Mouse (Mus musculus) embryonic facial prominence, embryonic 13.5 days (tissue): ENCODE data around the gene Psg16. TPM values are rescaled to one million over a fixed set of nuclear protein-coding genes. Genes with fewer than 3 reads are reported as not detected.

ENCODE experiments used
- ATAC-seq: fragments of 200-750 bp; cut with Nextera tagmentation; 2 replicates; pipeline ENCODE4 v1.8.0; 2017; ENCODE audit warnings: low read depth; ENCODE audit not compliant: insufficient number of reproducible peaks, insufficient read depth, low FRiP score, low TSS enrichment
- H3K27ac ChIP-seq: fragments of 300-500 bp; sonication (generic); 2 replicates; pipeline ENCODE4 v1.5.1; 2015; ENCODE audit warnings: moderate library complexity, mild to moderate bottlenecking, inconsistent platforms
- H3K27me3 ChIP-seq: fragments of 300-500 bp; sonication (generic); 2 replicates; pipeline ENCODE4 v1.6.1; 2015; ENCODE audit warnings: mild to moderate bottlenecking, inconsistent platforms
- H3K36me3 ChIP-seq: fragments of 300-500 bp; sonication (generic); 2 replicates; pipeline ENCODE4 v1.6.1; 2015; ENCODE audit warnings: mild to moderate bottlenecking, inconsistent platforms
- H3K4me1 ChIP-seq: fragments of 300-500 bp; sonication (generic); 2 replicates; pipeline ENCODE4 v1.6.1; 2015; ENCODE audit warnings: inconsistent platforms
- H3K4me2 ChIP-seq: fragments of 300-500 bp; sonication (generic); 2 replicates; pipeline ENCODE4 v1.6.1; 2015; ENCODE audit warnings: moderate library complexity, mild to moderate bottlenecking, inconsistent platforms
- H3K4me3 ChIP-seq: fragments of 300-500 bp; sonication (generic); 2 replicates; pipeline ENCODE4 v1.5.1; 2015; ENCODE audit warnings: mild to moderate bottlenecking, inconsistent platforms
- H3K9ac ChIP-seq: fragments of 300-500 bp; sonication (generic); 2 replicates; pipeline ENCODE4 v1.6.1; 2015; ENCODE audit warnings: mild to moderate bottlenecking, inconsistent platforms
- H3K9me3 ChIP-seq: fragments of 300-500 bp; sonication (generic); 2 replicates; pipeline ENCODE4 v1.6.1; 2016; ENCODE audit warnings: inconsistent platforms
- WGBS: fragments of 180-500 bp; shearing (Covaris S2); methylation state at CpG from one replicate; pipeline ENCODE4 v1.1.7; 2015; ENCODE audit warnings: mixed read lengths; 5-methylcytosine and 5-hydroxymethylcytosine counted together
- polyA plus RNA-seq: library from polyadenylated mRNA; unstranded; fragments of >200 nt; fragmentation: Nextera tagmentation; extraction: Ambion mirVana; gene quantifications from 2 replicates; pipeline ENCODE4 v1.2.1, GENCODE M21; 2015

Gene Psg16
- polyA plus RNA-seq, 1 experiment from 2014 or later = 0.14 TPM

DNA sequence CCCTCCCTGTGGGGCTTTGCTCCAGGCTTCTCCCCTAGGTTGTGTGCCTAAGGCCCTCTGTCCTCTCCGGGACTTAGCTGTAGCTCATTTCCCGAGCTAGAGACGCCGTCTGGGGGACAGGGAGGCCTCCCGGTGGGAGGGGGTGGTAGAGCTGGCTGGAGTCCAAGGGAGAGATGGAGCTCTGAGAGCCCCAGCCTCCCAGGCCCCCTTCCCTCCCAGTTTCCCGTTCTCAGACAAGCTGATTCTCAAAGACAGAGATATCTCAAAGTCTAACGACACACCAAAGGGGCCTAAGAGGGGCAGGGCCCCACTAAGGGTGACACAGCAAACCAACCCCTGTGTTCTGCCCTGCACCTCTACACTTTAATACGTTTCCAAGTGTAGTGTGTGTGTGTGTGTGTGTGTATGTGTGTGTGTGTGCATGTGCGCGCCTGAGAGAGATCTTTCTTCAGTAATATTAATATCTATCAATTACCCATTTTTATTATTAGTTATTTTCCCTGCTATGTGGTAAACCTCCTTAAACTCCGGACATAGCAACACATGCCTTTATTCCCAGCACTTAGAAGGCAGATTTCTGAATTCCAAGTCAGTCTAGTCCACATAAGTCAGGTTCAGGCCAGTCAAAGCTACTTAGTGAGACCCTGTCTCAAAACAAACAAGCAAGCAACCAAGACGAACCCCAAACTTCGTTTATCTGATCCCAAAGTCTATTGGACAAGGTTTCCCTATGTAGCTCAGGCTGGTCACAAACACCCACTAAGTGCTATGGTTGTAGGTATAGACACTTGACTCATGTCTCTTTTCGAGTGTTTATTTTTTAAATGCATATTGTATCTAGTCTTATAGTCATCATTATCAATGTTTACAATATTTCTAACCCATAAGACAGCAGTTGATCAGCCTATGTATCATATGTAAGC is 17.0 kb upstream of the Psg16 start:
- no peaks in the 10 kb centered on the region for H3K27me3 ChIP-seq
- peak overlapping the region; percentile 76 for H3K9ac ChIP-seq
- H3K4me2 ChIP-seq = peak overlapping the region; percentile 87
- H3K27ac ChIP-seq = peak overlapping the region; percentile 97
- peaks cover 62% of the 10 kb centered on the region for H3K4me1 ChIP-seq
- peaks cover 28% of the 10 kb centered on the region for H3K36me3 ChIP-seq
- H3K4me3 ChIP-seq = peak overlapping the region; percentile 53
- 0 out of 2 replicates have a peak, but pooled peaks cover 5% of the 10 kb centered on the region for H3K9me3 ChIP-seq
- 29% methylated on average over 14 of the region's 14 CpGs for WGBS
- ATAC-seq = 0 out of 2 replicates have a peak, but pooled peaks have one; percentile 4

DNA sequence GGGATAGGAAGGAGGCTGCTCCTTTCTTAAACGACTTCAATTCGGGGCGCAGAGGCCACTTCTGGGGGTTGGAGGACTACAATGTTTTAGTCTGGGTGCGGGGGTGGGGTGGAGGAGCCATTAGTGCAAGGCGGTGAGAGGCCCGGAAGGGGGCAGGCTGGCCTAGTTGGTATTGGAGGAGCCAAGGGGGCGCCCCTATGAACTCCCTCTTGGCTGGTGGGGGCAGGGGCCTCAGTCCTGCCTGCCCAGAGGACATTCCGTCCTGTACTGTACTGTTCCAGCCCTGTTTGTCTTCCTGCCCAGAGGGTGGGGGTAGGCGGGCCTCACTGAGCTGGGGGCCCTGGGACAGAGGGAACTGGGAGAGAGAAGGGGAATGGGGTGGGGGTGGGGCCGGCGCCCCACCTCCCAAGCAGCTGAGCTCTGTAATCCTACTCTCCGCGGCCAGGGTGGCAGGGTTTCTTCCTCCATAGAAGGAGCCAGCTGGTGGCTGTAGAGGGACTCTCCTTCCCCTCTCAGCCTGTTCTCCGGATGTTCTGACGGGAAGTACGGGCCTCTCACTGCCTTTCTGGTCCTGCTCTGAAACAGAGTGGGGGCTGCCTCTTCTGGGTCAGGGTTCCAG is 15.7 kb upstream of the Psg16 start:
- Histone ChIP-seq H3K27ac (peak overlapping the region; percentile 97), H3K4me1 (peaks cover 69% of the 10 kb centered on the region), H3K27me3 (no peaks in the 10 kb centered on the region), H3K9ac (peak overlapping the region; percentile 58), H3K4me3 (peak overlapping the region; percentile 25), H3K36me3 (peaks cover 20% of the 10 kb centered on the region), H3K9me3 (0 out of 2 replicates have a peak, but pooled peaks cover 5% of the 10 kb centered on the region), H3K4me2 (peak overlapping the region; percentile 81)
- ATAC-seq = peak; percentile 75
- 3% methylated on average over 16 of the region's 16 CpGs for WGBS

DNA sequence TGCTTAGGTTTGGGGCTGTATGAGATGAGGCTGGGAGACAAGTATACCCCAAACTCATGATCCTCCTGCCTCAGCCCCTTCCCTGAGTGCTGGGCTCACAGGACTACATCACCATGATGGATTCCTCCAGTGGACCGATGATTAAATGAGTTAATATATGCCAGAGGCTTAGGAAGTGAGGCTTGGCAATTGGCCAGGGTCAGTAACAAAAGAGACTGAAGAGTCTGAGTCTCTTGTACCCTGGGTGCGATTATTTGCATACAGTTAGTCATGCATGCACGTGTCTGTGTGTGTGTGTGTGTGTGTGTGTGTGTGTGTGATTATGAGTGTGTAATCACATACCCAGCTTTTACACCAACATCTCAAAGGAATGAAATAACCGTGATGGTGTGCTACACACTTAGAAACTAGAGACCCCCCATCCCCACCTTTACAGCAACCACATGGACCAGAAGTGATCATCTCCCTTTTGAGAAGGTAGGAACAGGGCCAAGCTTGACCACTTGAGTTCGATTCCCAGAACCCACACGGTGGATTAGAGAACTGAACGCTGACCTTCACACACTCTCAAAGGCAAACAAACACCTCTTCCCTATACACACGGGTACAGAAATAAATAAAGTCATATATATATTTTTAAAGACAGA is 14.9 kb upstream of the Psg16 start:
- WGBS = 53% methylated on average over 8 of the region's 8 CpGs
- Histone ChIP-seq H3K36me3 (peaks cover 12% of the 10 kb centered on the region), H3K27me3 (no peaks in the 10 kb centered on the region), H3K27ac (peak overlapping the region; percentile 97), H3K4me3 (peak overlapping the region; percentile 25), H3K4me1 (peaks cover 70% of the 10 kb centered on the region), H3K9ac (peak overlapping the region; percentile 77), H3K9me3 (0 out of 2 replicates have a peak, but pooled peaks cover under 1% of the 10 kb centered on the region), H3K4me2 (peak overlapping the region; percentile 81)
- ATAC-seq = no peak

DNA sequence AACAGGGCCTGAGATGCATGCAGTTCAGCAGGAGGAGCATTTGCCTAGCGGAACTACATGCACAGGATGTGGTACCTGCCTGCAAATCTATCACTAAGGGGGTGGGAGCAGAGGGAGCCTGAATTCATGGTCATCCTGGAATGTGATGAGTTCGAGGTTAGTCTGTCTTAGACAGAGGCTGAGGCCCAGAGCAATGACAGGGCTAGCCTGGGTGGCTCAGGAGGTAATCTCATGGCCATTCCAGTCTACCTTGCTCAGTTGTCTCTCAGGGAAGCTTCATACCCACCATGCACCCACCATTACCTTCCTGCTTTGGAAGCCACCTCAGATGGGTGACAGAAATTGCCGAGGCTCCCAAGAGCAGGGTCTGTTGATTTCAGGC is 14.4 kb upstream of the Psg16 start:
- peak overlapping the region; percentile 61 for H3K4me3 ChIP-seq
- WGBS = 86% methylated on average over 3 of the region's 3 CpGs
- peak overlapping the region; percentile 81 for H3K4me2 ChIP-seq
- H3K27me3 ChIP-seq = no peaks in the 10 kb centered on the region
- no peak for ATAC-seq
- H3K27ac ChIP-seq = peak overlapping the region; percentile 97
- peaks cover 70% of the 10 kb centered on the region for H3K4me1 ChIP-seq
- peak overlapping the region; percentile 77 for H3K9ac ChIP-seq
- H3K9me3 ChIP-seq = no peaks in the 10 kb centered on the region
- H3K36me3 ChIP-seq = peaks cover 7% of the 10 kb centered on the region

DNA sequence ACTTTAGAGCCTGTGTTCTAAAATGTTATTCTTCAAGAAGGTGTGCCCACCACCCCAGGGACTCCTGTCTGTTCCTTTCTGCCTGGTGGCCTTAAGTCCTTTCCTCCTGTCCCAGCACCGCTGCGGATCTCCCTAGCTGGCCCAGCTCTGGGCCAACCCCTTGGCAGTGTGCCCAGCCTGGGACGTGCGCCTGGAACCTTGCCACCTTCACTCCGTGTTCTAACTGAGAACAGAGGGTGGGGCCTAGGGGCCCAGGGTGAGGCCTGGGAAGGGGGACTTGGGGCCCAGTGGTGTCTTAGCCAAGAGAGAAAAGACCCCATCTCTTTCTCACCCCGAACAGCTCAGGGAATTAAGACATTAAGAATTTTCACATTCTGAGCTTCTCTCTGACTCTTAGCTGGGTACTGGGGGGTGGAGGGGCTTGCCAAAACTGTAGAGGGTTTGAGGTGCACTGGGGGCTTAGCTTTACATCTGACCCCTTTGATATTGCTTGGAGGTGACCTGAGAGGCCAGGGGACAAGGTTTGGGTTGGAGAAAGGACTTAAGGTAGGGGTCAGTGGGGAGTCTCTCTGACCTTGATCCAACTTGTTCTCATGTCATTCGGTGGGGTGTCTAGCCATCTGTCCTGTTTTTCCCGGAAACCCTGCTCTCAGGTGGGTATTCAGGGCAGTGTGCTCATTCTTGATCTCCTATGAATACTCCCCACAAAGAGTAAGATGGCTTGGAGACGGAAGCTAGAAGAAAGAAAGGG is 13.6 kb upstream of the Psg16 start:
- Histone ChIP-seq H3K36me3 (no peaks in the 10 kb centered on the region), H3K9me3 (no peaks in the 10 kb centered on the region), H3K27me3 (no peaks in the 10 kb centered on the region), H3K4me3 (peak overlapping the region; percentile 61), H3K4me1 (peaks cover 70% of the 10 kb centered on the region), H3K4me2 (peak overlapping the region; percentile 81), H3K27ac (peak overlapping the region; percentile 97), H3K9ac (peak overlapping the region; percentile 77)
- 30% methylated on average over 9 of the region's 9 CpGs for WGBS
- peak; percentile 44; the same call in 1 of the 2 replicates for ATAC-seq

DNA sequence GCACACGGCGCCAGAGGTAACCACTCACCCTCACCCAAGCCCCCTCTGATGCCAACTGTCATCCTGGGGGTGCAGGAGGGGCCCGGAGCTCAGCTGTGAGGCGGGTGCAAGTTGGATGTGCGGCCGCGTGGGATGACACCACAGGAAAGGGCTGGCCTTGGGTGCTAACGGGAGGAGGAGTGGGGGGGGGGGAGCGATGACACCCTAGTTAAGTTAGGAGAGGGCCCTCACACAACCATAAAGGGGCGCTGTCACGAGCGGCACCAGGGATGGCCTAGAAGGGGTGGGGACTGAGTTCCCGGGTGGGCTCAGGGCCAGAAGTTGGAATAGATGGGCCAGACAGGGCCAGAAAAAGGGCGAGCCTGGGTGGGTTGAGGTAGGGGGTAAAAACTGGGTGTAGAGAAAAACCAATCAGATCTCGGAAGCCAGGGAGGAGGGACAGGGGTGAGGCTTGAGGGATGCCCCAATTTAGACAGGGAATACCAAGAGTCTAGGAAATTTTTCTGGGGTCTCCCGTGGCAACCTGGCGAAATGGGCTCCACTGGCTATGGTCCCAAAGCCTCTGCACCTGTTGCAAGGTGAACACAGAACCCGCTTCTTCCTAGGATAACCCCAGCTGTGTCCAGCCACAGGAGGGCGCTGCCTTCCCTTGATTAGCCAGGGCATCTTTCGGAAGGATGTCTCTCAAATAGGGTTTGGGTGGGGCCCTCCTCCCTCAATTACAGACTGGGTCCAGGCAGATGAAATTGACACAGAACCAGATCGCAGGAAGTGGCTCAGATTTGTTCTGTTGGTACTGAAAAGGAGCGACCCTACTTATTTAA is 12.8 kb upstream of the Psg16 start:
- Histone ChIP-seq H3K36me3 (no peaks in the 10 kb centered on the region), H3K4me1 (peaks cover 64% of the 10 kb centered on the region), H3K4me2 (peak overlapping the region; percentile 81), H3K27me3 (no peaks in the 10 kb centered on the region), H3K4me3 (peak overlapping the region; percentile 61), H3K9ac (peak overlapping the region; percentile 77), H3K27ac (peak overlapping the region; percentile 97), H3K9me3 (no peaks in the 10 kb centered on the region)
- 79% methylated on average over 22 of the region's 22 CpGs for WGBS
- ATAC-seq = no peak

DNA sequence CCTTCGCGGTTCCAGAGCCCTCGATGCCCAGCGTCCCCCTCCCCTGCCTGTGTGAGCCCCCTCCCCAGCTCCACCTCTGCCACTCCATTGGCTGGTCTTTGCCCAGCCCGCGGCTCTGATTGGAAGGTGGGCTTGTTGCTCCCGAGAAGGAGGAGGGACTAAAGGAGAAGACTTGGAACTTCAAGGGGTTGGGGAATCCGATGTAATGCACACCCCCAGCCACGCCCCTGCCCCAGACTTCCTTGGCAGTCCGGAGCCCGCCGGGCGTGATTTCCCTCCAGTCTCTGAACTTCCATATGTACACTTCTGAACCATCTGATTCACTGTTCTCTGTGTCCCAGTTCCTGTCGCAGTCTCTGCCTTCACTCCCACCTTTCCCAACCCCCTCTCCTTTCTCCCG is 11.5 kb upstream of the Psg16 start, which contains the start of gene Hif3a:
Hif3a (minus strand) TSS at position 39 of the 400 bp plus-strand sequence.
- Histone ChIP-seq H3K27ac (peak within 1 kb of the TSS; percentile 97), H3K36me3 (no peaks in the 10 kb centered on the region), H3K4me2 (peak within 1 kb of the TSS; percentile 81), H3K4me3 (peak within 1 kb of the TSS; percentile 61), H3K9ac (peak within 1 kb of the TSS; percentile 77), H3K4me1 (peaks cover 52% of the 10 kb centered on the region), H3K27me3 (no peaks in the 10 kb centered on the region), H3K9me3 (no peaks in the 10 kb centered on the region)
- peak; percentile 85 for ATAC-seq
- WGBS = 2% methylated on average over 15 of the region's 15 CpGs

DNA sequence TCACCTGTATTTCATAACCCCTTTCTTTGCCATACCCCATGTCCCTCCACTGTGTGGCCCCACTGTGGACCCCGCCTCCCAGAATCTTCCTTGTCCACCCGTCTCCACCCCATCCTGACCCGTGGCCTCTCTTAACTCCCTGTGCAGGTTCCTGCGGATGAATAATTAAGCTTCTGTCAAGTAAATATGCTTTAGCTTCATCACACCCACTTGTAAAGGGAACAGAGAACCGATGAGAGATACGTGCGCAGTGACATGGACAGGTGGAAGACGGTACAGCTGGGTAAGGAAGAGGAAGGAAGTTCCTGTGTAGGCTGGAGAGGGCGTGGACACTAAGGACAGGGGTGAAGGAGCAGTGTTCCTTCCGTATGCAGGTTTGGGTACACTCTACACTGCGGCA is 11.0 kb upstream of the Psg16 start:
- 14% methylated on average over 11 of the region's 11 CpGs for WGBS
- no peaks in the 10 kb centered on the region for H3K36me3 ChIP-seq
- H3K4me1 ChIP-seq = peaks cover 48% of the 10 kb centered on the region
- H3K9ac ChIP-seq = peak overlapping the region; percentile 77
- peak overlapping the region; percentile 81 for H3K4me2 ChIP-seq
- no peaks in the 10 kb centered on the region for H3K27me3 ChIP-seq
- no peaks in the 10 kb centered on the region for H3K9me3 ChIP-seq
- no peak for ATAC-seq
- H3K27ac ChIP-seq = peak overlapping the region; percentile 28; the same call in 1 of the 2 replicates
- peak overlapping the region; percentile 61 for H3K4me3 ChIP-seq

DNA sequence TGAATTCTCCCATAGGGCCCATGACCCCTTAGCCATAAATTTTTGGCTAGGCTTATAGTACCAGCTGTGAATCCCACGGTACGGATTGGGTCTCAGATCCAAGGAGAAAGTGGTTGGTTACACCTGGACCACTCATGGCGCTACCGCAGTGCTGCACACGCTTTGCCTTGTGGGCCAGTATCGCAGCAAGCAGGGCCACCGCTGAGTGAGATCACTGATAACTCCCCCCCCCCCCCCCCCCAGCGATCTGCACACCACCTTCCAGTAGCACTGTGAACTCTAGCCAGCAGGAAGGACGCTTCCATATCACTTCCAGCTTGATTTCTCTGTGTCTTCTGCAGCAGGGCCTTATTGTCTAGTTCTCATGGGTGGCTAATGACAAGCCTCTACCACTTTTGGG is 8.2 kb upstream of the Psg16 start:
- WGBS = 88% methylated on average over 9 of the region's 9 CpGs
- Histone ChIP-seq H3K27me3 (no peaks in the 10 kb centered on the region), H3K4me2 (no peak overlapping the region), H3K9ac (no peak overlapping the region), H3K27ac (no peak overlapping the region), H3K4me1 (peaks cover 21% of the 10 kb centered on the region), H3K9me3 (no peaks in the 10 kb centered on the region), H3K36me3 (no peaks in the 10 kb centered on the region), H3K4me3 (no peak overlapping the region)
- no peak for ATAC-seq

DNA sequence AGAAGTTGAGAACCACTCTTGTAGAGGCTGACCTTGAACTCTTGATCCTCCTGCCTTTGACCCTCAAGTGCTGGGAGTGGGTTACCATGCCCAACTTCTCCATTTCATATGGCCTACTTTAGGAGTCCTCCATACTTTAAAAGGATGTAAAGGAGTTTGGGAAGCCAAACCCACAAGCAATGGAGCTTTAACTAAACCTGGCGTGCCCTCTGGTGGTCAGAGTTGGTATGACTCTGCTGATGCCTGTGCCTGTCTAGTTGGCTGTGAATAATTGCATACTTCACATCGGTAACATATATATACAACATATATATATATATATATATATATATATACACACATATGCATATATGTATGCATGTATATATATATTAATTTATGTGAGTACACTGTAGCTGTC is 7.4 kb upstream of the Psg16 start:
- Histone ChIP-seq H3K27ac (no peak overlapping the region), H3K4me2 (no peak overlapping the region), H3K27me3 (no peaks in the 10 kb centered on the region), H3K9me3 (no peaks in the 10 kb centered on the region), H3K9ac (no peak overlapping the region), H3K4me3 (no peak overlapping the region), H3K4me1 (peaks cover 13% of the 10 kb centered on the region), H3K36me3 (no peaks in the 10 kb centered on the region)
- ATAC-seq = no peak
- 7% methylated on average over 2 of the region's 2 CpGs for WGBS
